Mouse (Mus musculus) gastrocnemius, adult 2 months (tissue): ENCODE results near the gene Gm648. TPM values are rescaled to one million over a fixed set of nuclear protein-coding genes. Genes with fewer than 3 reads are reported as not detected.
"Not testable (repeated sequence)": the region's sequence is repeated elsewhere in the genome, so short reads cannot be mapped to it uniquely, and the experiment has no call there.

ENCODE experiments used
- DNase-seq: peaks from one replicate; pipeline ENCODE4 v3.0.0; 2022
- H3K27ac ChIP-seq: fragments of 200-600 bp; 2 replicates; pipeline ENCODE4 v1.8.1; 2022; ENCODE audit warnings: mild to moderate bottlenecking
- H3K4me3 ChIP-seq: fragments of 200-600 bp; 2 replicates; pipeline ENCODE4 v1.8.1; 2022; ENCODE audit warnings: mild to moderate bottlenecking, moderate library complexity
- CTCF ChIP-seq: fragments of 200-600 bp; IDR thresholded peaks from 2 replicates; pipeline ENCODE4 v1.8.1; 2022; ENCODE audit warnings: antibody characterized with exemption, mild to moderate bottlenecking, moderate library complexity
- intact Hi-C: fragments of 180-260 bp; cut with DNase I; formaldehyde crosslinking; loops from one replicate; pipeline ENCODE4 v1.15.1; 2025
- long read RNA-seq, 2 experiments: library from polyadenylated mRNA; stranded (forward); transcript quantifications; one replicate each; pipeline ENCODE4 v2.0.0; 2021
- microRNA-seq: library from miRNA; unstranded; fragments of <30 nt; microRNA quantifications from one replicate; pipeline ENCODE4 v1.2.0, GENCODE M21; 2021
- total RNA-seq, 2 experiments: library from RNA; stranded (reverse); gene quantifications; 2 replicates each; pipeline ENCODE4 v1.2.3; 2021

Gm648 gene
- not detected for total RNA-seq
- long read RNA-seq, experiment 1: 0 reads
- long read RNA-seq, experiment 2: 0 reads

- no peak within 1 kb of the TSS for H3K4me3 ChIP-seq
- no peak for TF ChIP-seq CTCF
- DNase-seq: no peak
- intact Hi-C loops: no loop called here
- no peak within 1 kb of the TSS for H3K27ac ChIP-seq
Measured at GRCm38 (mm10) chrX:56549506-56549905, at the start of gene Gm648. TSS of gene Gm648 (minus strand) at chrX:56549606.

GRCm38 (mm10) chrX:56597887-56598640 is 48.7 kb upstream of the Gm648 start, which contains the start of gene Mmgt1:
TSS of gene Mmgt1 (minus strand) at chrX:56598069.
- intact Hi-C loops: loop anchor here (10.0 kb wide), 1 partner anchor 797 kb away; the partner anchor contains the start of gene Rbmx
- H3K27ac ChIP-seq: peak within 1 kb of the TSS; percentile 90
- no peak for TF ChIP-seq CTCF
- peak within 1 kb of the TSS; percentile 87 for H3K4me3 ChIP-seq
- peak; percentile 95 for DNase-seq

- peak overlapping the region; percentile 90 for H3K27ac ChIP-seq
- peak; percentile 14 for DNase-seq
- peak overlapping the region; percentile 87 for H3K4me3 ChIP-seq
- TF ChIP-seq CTCF: peak; percentile 12; the same call in 1 of the 2 replicates
- intact Hi-C loops: loop anchor here (10.0 kb wide), 1 partner anchor 797 kb away; the partner anchor contains the start of gene Rbmx
Measured at GRCm38 (mm10) chrX:56597219-56597886, 47.9 kb upstream of the Gm648 start.

- no peak overlapping the region for H3K4me3 ChIP-seq
- DNase-seq: no peak
- no peak overlapping the region for H3K27ac ChIP-seq
- TF ChIP-seq CTCF: no peak
- intact Hi-C loops: no loop called here
Measured at GRCm38 (mm10) chrX:56578200-56578599, 28.8 kb upstream of the Gm648 start.

GRCm38 (mm10) chrX:56572465-56572864 is 23.1 kb upstream of the Gm648 start:
- Histone ChIP-seq H3K27ac (no peak overlapping the region), H3K4me3 (no peak overlapping the region)
- TF ChIP-seq CTCF: peak; percentile 56
- peak; percentile 18 for DNase-seq
- intact Hi-C loops: no loop called here

GRCm38 (mm10) chrX:56553584-56553983 is 4.2 kb upstream of the Gm648 start:
- TF ChIP-seq CTCF: no peak
- Histone ChIP-seq H3K4me3 (no peak overlapping the region), H3K27ac (no peak overlapping the region)
- intact Hi-C loops: no loop called here
- DNase-seq: no peak

- DNase-seq: peak; percentile 13
- Histone ChIP-seq H3K27ac (no peak overlapping the region), H3K4me3 (no peak overlapping the region)
- peak; percentile 19; the same call in 1 of the 2 replicates for TF ChIP-seq CTCF
- intact Hi-C loops: no loop called here
Measured at GRCm38 (mm10) chrX:56537162-56537561, 12.2 kb downstream of the Gm648 start.

GRCm38 (mm10) chrX:56531266-56531665 is 18.1 kb downstream of the Gm648 start:
- H3K4me3 ChIP-seq: no peak overlapping the region
- TF ChIP-seq CTCF: peak; percentile 75
- H3K27ac ChIP-seq: no peak overlapping the region
- DNase-seq: peak; percentile 66
- intact Hi-C loops: no loop called here

- H3K4me3 ChIP-seq, DNase-seq, H3K27ac ChIP-seq, intact Hi-C loops: not testable (repeated sequence)
Measured at GRCm38 (mm10) chrX:56524442-56524841, 25.0 kb downstream of the Gm648 start, which contains the start of gene Gm10477. TSS of gene Gm10477 (plus strand) at chrX:56524742.

- intact Hi-C loops: no loop called here
- no peak for TF ChIP-seq CTCF
- Histone ChIP-seq H3K4me3 (no peak overlapping the region), H3K27ac (no peak overlapping the region)
- peak; percentile 44 for DNase-seq
Measured at GRCm38 (mm10) chrX:56497241-56497640, 52.2 kb downstream of the Gm648 start.

Small RNA genes within 50 kb of the gene (microRNA-seq; reads per million reads assigned to microRNA genes)
- gene Mir5116: not detected

Other genes starting within 250 kb of the Gm648 start
- 1 to 10 TPM; 2.1 to 3.5 TPM for gene Zfp449, start 203.2 kb downstream of the Gm648 start, total RNA-seq
- not detected for gene Smim10l2a, start 175.0 kb downstream of the Gm648 start, total RNA-seq
- 1 to 10 TPM; 1.2 to 1.5 TPM for gene Gm2174, start 101.6 kb downstream of the Gm648 start, total RNA-seq
- 1 to 10 TPM; 4.7 to 5.9 TPM for gene Ints6l, start 94.7 kb downstream of the Gm648 start, total RNA-seq
- not detected for gene Gm10477, start 24.9 kb downstream of the Gm648 start, total RNA-seq
- gene Mmgt1, start 48.5 kb upstream of the Gm648 start, total RNA-seq: 10 to 100 TPM; 25.0 to 27.2 TPM
- gene Slc9a6, start 60.2 kb upstream of the Gm648 start, total RNA-seq: 10 to 100 TPM; 24.9 to 31.3 TPM
- 1,000 to 10,000 TPM in 1 of 2 experiments, 100 to 1,000 TPM in 1; 673 to 2,064 TPM for gene Fhl1, start 182.2 kb upstream of the Gm648 start, total RNA-seq